Mouse (Mus musculus) intestine, embryonic 15.5 days (tissue): ENCODE measurements around the gene Taar2. TPM values are rescaled to one million over a fixed set of nuclear protein-coding genes. Genes with fewer than 3 reads are reported as not detected.
A peak's percentile ranks its signal among the peaks of the same experiment; 100 is the strongest.

Source experiments
- ATAC-seq: fragments of 200-750 bp; cut with Nextera tagmentation; 2 replicates; pipeline ENCODE4 v1.8.0; 2017; ENCODE audit warnings: moderate TSS enrichment, moderate library complexity
- H3K27ac ChIP-seq: fragments of 300-500 bp; sonication (generic); 2 replicates; pipeline ENCODE4 v1.5.1; 2015; ENCODE audit warnings: mild to moderate bottlenecking, inconsistent platforms
- H3K27me3 ChIP-seq: fragments of 300-500 bp; sonication (generic); replicated peaks from 2 replicates; pipeline ENCODE4 v1.6.1; 2015; ENCODE audit warnings: inconsistent platforms
- H3K36me3 ChIP-seq: fragments of 300-500 bp; sonication (generic); 2 replicates; pipeline ENCODE4 v1.6.1; 2015; ENCODE audit warnings: inconsistent platforms
- H3K4me1 ChIP-seq: fragments of 300-500 bp; sonication (generic); replicated peaks from 2 replicates; pipeline ENCODE4 v1.6.1; 2015; ENCODE audit warnings: inconsistent platforms
- H3K4me2 ChIP-seq: fragments of 300-500 bp; sonication (generic); replicated peaks from 2 replicates; pipeline ENCODE4 v1.6.1; 2015; ENCODE audit warnings: mild to moderate bottlenecking, inconsistent platforms
- H3K4me3 ChIP-seq: fragments of 300-500 bp; sonication (generic); replicated peaks from 2 replicates; pipeline ENCODE4 v1.5.1; 2015; ENCODE audit warnings: inconsistent platforms
- H3K9ac ChIP-seq: fragments of 300-500 bp; sonication (generic); 2 replicates; pipeline ENCODE4 v1.6.1; 2015; ENCODE audit warnings: inconsistent platforms
- H3K9me3 ChIP-seq: fragments of 300-500 bp; sonication (generic); 2 replicates; pipeline ENCODE4 v1.6.1; 2016; ENCODE audit warnings: inconsistent platforms
- WGBS: fragments of 180-500 bp; shearing (Covaris S2); methylation state at CpG from one replicate; pipeline ENCODE4 v1.1.7; 2015; 5-methylcytosine and 5-hydroxymethylcytosine counted together
- polyA plus RNA-seq: library from polyadenylated mRNA; unstranded; fragments of >200 nt; fragmentation: Nextera tagmentation; extraction: Ambion mirVana; gene quantifications from 2 replicates; pipeline ENCODE4 v1.2.1, GENCODE M21; 2015

Gene Taar2
- polyA plus RNA-seq, 1 experiment from 2014 or later = 0.14 TPM

DNA sequence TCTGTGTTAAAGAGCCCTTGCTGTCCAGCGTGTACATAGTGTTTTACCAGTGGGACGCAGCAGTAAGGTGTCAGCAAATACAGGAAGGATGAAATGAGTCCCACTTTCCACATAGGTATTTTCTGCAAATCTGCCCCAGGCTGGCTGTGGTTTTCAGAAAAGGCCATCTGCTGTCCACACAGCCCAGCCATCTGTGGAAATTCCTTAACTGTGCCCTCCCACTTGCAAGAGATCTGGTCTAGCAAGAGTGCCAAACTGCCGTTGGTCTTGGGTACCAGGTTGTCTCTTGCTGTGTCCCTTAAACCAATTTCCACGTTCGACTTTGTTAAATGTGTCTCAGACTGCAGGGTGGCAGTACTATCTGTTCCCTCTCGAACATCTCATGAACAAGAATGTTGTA, 13.3 kb downstream of the Taar2 start:
- Histone ChIP-seq H3K4me3 (no peak overlapping the region), H3K4me1 (no peaks in the 10 kb centered on the region), H3K4me2 (no peak overlapping the region), H3K36me3 (no peaks in the 10 kb centered on the region), H3K9ac (no peak overlapping the region), H3K27ac (no peak overlapping the region), H3K9me3 (no peaks in the 10 kb centered on the region), H3K27me3 (no peaks in the 10 kb centered on the region)
- ATAC-seq = no peak
- 81% methylated on average over 6 of the region's 6 CpGs for WGBS

DNA sequence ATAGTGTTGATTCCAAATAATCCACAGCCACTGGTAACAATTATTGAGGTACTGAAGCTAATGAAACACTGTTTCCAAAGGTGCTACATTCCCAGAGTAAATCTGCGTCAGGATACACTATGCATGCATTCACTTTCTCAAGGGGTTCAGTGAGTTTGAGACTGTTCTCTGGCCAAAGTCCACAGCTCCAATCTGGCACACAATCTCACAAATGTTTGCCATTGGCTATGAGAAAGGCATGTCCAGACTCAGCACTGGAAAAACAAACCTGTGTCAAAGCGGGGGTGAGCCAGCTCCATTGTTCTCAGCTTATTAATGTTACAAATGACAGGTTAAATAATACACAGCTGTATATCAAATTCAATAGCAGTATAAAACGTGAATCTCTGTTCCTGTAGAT, 20.7 kb downstream of the Taar2 start:
- H3K9me3 ChIP-seq = no peaks in the 10 kb centered on the region
- ATAC-seq = peak; percentile 84
- no peak overlapping the region for H3K4me3 ChIP-seq
- no peak overlapping the region for H3K9ac ChIP-seq
- WGBS = 42% methylated on average over 3 of the region's 3 CpGs
- H3K36me3 ChIP-seq = no peaks in the 10 kb centered on the region
- H3K27me3 ChIP-seq = no peaks in the 10 kb centered on the region
- no peak overlapping the region for H3K27ac ChIP-seq
- H3K4me1 ChIP-seq = no peaks in the 10 kb centered on the region
- no peak overlapping the region for H3K4me2 ChIP-seq

GRCm38 (mm10) chr10:23960444-23960915, 22.1 kb downstream of the Taar2 start, which contains the start of gene Taar4:
Gene Taar4 (plus strand): TSS chr10:23960494.
- no peaks in the 10 kb centered on the region for H3K9me3 ChIP-seq
- no peaks in the 10 kb centered on the region for H3K27me3 ChIP-seq
- no peak within 1 kb of the TSS for H3K4me3 ChIP-seq
- H3K36me3 ChIP-seq = no peaks in the 10 kb centered on the region
- 91% methylated on average over 13 of the region's 13 CpGs for WGBS
- no peak for ATAC-seq
- no peak within 1 kb of the TSS for H3K4me2 ChIP-seq
- no peaks in the 10 kb centered on the region for H3K4me1 ChIP-seq
- no peak within 1 kb of the TSS for H3K27ac ChIP-seq
- H3K9ac ChIP-seq = no peak within 1 kb of the TSS

- Histone ChIP-seq H3K4me3 (no peak overlapping the region), H3K36me3 (no peaks in the 10 kb centered on the region), H3K4me2 (no peak overlapping the region), H3K4me1 (no peaks in the 10 kb centered on the region), H3K9me3 (no peaks in the 10 kb centered on the region), H3K27ac (no peak overlapping the region), H3K9ac (no peak overlapping the region), H3K27me3 (no peaks in the 10 kb centered on the region)
- no peak for ATAC-seq
- 44% methylated on average over 3 of the region's 3 CpGs for WGBS
These were observed 25.1 kb downstream of the Taar2 start for GRCm38 (mm10) chr10:23963444-23963843.

DNA sequence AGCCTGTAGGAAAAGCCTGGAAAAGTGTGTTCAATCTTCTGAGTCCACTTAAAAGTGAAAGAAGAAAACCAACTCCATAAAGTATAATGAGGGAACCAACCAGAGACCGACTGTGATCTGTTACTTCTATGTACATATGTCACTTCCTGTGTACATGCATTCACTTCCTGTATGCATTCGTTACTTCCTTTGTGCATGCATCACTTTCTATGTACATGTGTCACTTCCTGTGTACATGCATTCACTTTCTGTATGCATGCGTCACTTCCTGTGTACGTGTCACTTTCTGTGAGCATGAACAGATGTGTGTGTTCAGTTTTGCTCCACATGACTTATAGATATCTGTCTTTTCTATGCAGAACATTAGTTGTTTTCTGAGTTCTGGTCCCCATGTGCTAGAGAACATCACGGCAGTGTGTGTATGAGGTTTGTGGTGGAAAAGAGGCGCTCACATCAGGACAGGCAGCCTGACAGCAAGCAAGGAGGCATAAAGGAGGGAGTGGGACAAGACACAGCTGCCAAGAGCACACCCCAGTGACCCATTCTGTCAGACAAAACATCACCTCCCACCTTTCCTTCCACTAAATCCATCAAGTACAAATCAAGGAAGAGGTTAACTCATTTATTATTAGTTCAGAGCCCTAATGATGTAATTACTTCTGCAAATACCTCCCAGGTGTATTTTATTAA, 26.7 kb downstream of the Taar2 start:
- Histone ChIP-seq H3K4me2 (no peak overlapping the region), H3K36me3 (no peaks in the 10 kb centered on the region), H3K9ac (no peak overlapping the region), H3K27ac (no peak overlapping the region), H3K27me3 (no peaks in the 10 kb centered on the region), H3K4me1 (no peaks in the 10 kb centered on the region), H3K4me3 (no peak overlapping the region), H3K9me3 (no peaks in the 10 kb centered on the region)
- no peak for ATAC-seq
- WGBS = 79% methylated on average over 6 of the region's 6 CpGs

DNA sequence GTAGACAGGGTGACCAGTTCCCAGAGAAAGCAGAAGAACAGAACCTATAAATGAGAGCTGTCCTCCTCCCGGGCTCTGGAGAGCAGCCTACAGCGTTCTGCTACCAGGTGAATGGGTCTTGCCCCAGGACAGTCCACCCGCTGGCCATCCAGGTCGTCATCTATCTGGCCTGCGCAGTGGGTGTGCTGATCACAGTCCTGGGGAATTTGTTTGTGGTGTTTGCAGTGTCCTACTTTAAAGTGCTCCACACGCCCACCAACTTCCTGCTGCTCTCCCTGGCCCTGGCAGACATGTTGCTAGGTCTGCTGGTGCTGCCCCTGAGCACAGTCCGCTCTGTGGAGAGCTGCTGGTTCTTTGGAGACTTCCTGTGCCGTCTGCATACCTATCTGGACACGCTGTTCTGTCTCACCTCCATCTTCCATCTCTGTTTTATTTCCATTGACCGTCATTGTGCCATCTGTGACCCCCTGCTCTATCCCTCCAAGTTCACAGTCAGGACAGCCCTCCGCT, 32.3 kb downstream of the Taar2 start, which contains the start of gene Taar5:
Taar5 (plus strand) TSS at position 51 of the 510 bp plus-strand sequence.
- H3K4me1 ChIP-seq = no peaks in the 10 kb centered on the region
- H3K9ac ChIP-seq = no peak within 1 kb of the TSS
- H3K9me3 ChIP-seq = no peaks in the 10 kb centered on the region
- no peak within 1 kb of the TSS for H3K27ac ChIP-seq
- ATAC-seq = no peak
- H3K4me3 ChIP-seq = no peak within 1 kb of the TSS
- WGBS = 86% methylated on average over 11 of the region's 11 CpGs
- no peaks in the 10 kb centered on the region for H3K36me3 ChIP-seq
- H3K4me2 ChIP-seq = no peak within 1 kb of the TSS
- H3K27me3 ChIP-seq = no peaks in the 10 kb centered on the region

DNA sequence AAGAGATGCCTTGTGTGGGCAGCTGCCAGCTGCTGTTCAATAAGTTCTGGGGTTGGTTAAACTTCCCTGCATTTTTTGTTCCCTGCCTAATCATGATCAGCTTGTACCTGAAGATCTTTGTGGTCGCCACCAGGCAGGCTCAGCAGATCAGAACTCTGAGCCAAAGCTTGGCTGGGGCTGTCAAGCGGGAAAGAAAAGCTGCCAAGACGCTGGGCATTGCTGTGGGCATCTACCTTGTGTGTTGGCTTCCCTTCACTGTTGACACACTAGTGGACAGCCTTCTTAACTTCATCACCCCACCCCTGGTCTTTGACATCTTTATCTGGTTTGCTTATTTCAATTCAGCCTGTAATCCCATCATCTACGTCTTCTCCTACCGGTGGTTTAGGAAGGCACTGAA, 32.9 kb downstream of the Taar2 start:
- Histone ChIP-seq H3K27me3 (no peaks in the 10 kb centered on the region), H3K36me3 (no peaks in the 10 kb centered on the region), H3K9me3 (no peaks in the 10 kb centered on the region), H3K4me1 (no peaks in the 10 kb centered on the region), H3K27ac (no peak overlapping the region), H3K9ac (no peak overlapping the region), H3K4me3 (no peak overlapping the region), H3K4me2 (no peak overlapping the region)
- 74% methylated on average over 5 of the region's 5 CpGs for WGBS
- no peak for ATAC-seq

DNA sequence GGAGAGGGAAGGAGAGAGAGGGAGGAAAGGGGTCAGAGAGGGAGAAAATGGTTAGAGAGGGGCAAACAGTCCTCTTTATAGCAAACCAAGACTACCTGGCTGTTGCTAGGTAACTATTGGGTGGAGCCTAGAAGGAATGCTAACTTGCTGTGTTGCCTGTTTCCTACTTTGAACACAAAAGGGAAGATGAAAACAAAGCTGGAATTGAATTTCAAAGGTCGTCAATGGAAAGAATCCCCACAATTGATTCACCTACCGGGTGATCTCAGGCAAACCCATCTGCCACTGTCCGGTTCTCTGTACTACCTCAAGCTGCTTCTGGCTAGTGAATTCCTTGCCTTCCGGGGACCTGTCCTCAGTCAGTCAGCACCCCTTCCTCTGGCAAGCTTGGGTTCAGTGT, 39.6 kb downstream of the Taar2 start:
- no peaks in the 10 kb centered on the region for H3K9me3 ChIP-seq
- no peaks in the 10 kb centered on the region for H3K36me3 ChIP-seq
- H3K9ac ChIP-seq = no peak overlapping the region
- H3K4me3 ChIP-seq = no peak overlapping the region
- no peak for ATAC-seq
- no peak overlapping the region for H3K27ac ChIP-seq
- 53% methylated on average over 4 of the region's 4 CpGs for WGBS
- H3K27me3 ChIP-seq = no peaks in the 10 kb centered on the region
- H3K4me1 ChIP-seq = no peaks in the 10 kb centered on the region
- H3K4me2 ChIP-seq = no peak overlapping the region

GRCm38 (mm10) chr10:23978901-23979705, 40.7 kb downstream of the Taar2 start:
- Histone ChIP-seq H3K27ac (no peak overlapping the region), H3K4me1 (no peaks in the 10 kb centered on the region), H3K4me3 (no peak overlapping the region), H3K4me2 (no peak overlapping the region), H3K27me3 (no peaks in the 10 kb centered on the region), H3K9ac (no peak overlapping the region), H3K36me3 (no peaks in the 10 kb centered on the region), H3K9me3 (no peaks in the 10 kb centered on the region)
- ATAC-seq = peak; percentile 82
- 42% methylated on average over 16 of the region's 16 CpGs for WGBS

- no peak within 1 kb of the TSS for H3K4me3 ChIP-seq
These were observed 47.2 kb downstream of the Taar2 start, which contains the start of gene Taar6 for GRCm38 (mm10) chr10:23985546-23985945. Gene Taar6 (minus strand): TSS chr10:23985646.

GRCm38 (mm10) chr10:23986419-23986818, 48.0 kb downstream of the Taar2 start:
- Histone ChIP-seq H3K4me1 (no peaks in the 10 kb centered on the region), H3K27ac (no peak overlapping the region), H3K9me3 (no peaks in the 10 kb centered on the region), H3K36me3 (no peaks in the 10 kb centered on the region), H3K4me3 (no peak overlapping the region), H3K4me2 (no peak overlapping the region), H3K27me3 (no peaks in the 10 kb centered on the region), H3K9ac (no peak overlapping the region)
- no peak for ATAC-seq
- WGBS = 81% methylated on average over 5 of the region's 5 CpGs

More at GRCm38 (mm10) chr10:23985546-23985945, 47.2 kb downstream of the Taar2 start, which contains the start of gene Taar6:
- no peaks in the 10 kb centered on the region for H3K9me3 ChIP-seq
- H3K4me2 ChIP-seq = no peak within 1 kb of the TSS
- no peaks in the 10 kb centered on the region for H3K4me1 ChIP-seq
- H3K27me3 ChIP-seq = no peaks in the 10 kb centered on the region
- H3K27ac ChIP-seq = no peak within 1 kb of the TSS
- no peaks in the 10 kb centered on the region for H3K36me3 ChIP-seq
- WGBS = 70% methylated on average over 8 of the region's 8 CpGs
- H3K9ac ChIP-seq = no peak within 1 kb of the TSS
- no peak for ATAC-seq
